Mouse (Mus musculus) fibroblast of lung, adult 2 months (primary cell): ENCODE measurements around the gene Plcb4.
"Not testable (repeated sequence)": the region's sequence is repeated elsewhere in the genome, so short reads cannot be mapped to it uniquely, and the experiment has no call there.

ENCODE experiments used
- DNase-seq: peaks from one replicate; pipeline ENCODE4 v3.0.0-alpha.2; 2011; ENCODE audit warnings: low read depth

Gene Plcb4

GRCm38 (mm10) chr2:135891097-135891496 is 232.3 kb downstream of the Plcb4 start:
- DNase-seq, result no peak

DNA sequence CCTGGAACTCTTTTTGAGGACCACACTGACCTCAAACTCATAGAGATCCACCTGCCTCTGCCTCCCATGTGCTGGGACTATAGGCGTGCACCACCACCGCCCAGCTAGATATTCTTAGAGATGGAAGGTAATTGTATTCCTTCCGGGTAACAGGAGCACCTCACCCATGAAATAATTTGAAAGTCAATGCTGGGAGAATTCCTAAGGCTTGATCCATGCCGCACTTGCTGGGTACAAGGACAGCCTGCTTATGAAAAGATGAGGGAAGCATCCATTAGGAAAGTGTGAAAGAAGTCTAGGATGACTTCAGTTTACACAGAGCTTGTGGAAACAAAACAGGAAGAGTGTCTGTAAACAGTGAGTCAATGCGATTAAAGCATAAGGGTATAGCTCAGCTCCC is 232.9 kb downstream of the Plcb4 start:
- DNase-seq, result no peak

DNA sequence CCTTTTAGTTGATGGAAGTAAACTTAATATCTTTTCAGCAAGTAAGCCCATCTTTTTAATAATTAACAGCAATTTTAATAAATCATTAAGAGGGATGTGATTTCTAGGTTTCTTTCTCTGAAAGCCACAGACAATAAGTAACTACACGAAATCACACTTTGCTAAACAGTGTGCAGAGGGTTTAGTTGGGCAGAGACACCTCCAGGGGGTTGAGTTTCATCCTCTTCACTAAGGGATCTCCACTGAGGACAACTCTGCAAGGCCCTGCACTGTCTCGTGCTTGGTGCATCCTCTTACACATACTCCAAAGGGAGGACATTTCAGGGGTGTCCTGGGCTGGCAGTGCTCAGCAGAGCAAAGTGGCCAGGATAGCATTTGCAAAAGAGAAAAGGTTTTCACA is 235.8 kb downstream of the Plcb4 start:
- DNase-seq, result no peak

GRCm38 (mm10) chr2:135898025-135898424 is 239.2 kb downstream of the Plcb4 start:
- no peak for DNase-seq

DNA sequence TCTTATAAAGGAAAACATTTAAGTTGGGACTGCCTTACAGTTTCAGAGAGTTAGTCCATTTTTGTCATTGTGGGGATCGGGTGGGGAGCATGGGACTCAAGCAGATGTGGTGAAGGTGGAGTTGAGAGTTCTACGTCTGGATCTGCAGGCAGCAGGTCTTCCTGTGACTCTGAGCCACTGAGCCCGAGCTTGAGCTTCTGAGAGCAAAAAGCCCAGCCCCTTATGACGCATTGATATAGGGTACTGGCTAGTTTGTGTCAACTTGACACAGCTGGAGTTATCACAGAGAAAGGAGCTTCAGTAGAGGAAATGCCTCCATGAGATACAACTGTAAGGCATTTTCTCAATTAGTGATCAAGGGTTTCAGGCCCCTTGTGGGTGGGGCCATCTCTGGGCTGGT is 241.1 kb downstream of the Plcb4 start:
- not testable (repeated sequence) for DNase-seq

GRCm38 (mm10) chr2:135901015-135901414 is 242.2 kb downstream of the Plcb4 start:
- DNase-seq, result no peak

DNA sequence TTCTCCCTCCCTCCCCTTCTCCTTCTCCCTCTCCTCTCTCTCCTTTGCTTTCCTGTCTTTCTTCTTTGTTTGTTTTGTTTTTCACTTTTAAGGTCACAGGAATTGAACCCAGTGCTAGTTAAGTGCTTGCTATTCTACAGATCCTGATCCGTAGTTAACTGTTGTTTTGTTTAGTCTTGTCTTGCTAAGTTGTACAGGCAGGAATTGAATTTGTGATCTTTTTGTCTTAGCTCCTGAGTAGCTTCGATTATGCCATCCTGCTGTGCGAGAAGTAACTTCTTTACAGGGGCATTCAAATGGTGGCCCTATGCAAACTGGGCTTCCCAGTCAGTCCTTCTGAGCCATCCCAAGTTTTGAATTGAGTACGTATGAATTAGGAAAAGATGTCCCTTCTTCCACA is 245.5 kb downstream of the Plcb4 start:
- no peak for DNase-seq

- DNase-seq, result no peak
Measured at GRCm38 (mm10) chr2:135904791-135905190, 246.0 kb downstream of the Plcb4 start.

GRCm38 (mm10) chr2:135914343-135915261 is 255.8 kb downstream of the Plcb4 start:
- peak; percentile 49 for DNase-seq

GRCm38 (mm10) chr2:135915928-135916327 is 257.1 kb downstream of the Plcb4 start:
- no peak for DNase-seq

GRCm38 (mm10) chr2:135917000-135917399 is 258.2 kb downstream of the Plcb4 start:
- DNase-seq, result no peak

GRCm38 (mm10) chr2:135918116-135918515 is 259.3 kb downstream of the Plcb4 start:
- no peak for DNase-seq

- no peak for DNase-seq
Measured at GRCm38 (mm10) chr2:135919641-135920040, 260.8 kb downstream of the Plcb4 start.

DNA sequence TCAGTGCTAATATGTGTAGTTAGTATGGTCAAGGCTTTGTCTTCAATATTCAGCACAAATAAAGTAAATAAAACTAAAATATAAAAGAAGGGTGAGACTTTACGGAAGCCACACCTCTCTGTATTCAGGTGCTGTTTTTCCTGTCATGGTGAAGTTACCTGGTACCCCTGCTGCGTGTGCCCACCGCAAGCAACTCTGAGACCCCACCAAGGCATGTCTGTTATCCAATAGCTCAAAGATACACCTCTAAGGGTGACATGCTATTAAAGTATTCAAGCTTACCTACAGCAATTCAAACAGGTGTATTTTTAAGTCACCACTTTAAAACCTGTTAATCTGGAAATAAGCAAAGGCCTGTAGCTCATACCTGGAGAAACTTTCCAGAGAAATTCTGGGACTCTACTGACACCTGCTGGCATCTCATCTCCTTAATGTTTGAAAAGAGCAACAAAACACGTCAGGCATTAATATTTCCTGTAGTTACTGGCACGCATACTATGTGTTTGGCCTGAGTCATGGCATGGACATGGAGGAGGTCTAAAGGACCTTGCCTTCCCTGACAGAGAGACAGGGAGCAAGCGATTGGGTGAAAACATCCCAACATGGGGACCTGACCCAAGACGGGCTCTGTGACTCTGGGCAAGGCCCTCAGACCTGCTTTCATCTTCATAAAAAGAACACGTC is 268.0 kb downstream of the Plcb4 start:
- DNase-seq, result peak; percentile 59

GRCm38 (mm10) chr2:135929021-135929720 is 270.4 kb downstream of the Plcb4 start:
- no peak for DNase-seq

DNA sequence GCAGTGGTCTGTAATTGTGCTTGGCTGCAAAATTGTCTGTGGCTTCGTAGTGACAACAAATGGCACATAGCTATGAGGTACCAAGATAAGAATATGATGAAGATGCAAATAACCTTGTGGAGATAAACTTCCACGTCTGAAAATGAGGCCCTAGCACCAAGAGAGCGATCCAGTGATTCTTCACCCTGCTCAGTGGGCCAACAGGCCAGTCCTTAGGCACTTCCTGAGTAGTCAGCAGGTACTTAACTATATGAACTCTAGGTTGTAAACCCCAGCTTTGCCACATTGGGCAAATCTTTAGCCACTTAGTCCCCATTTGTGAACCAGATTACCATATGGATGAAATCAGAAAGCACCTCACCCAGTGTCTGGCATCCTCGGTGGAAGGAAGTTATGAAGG is 271.9 kb downstream of the Plcb4 start:
- no peak for DNase-seq

GRCm38 (mm10) chr2:135932569-135932968 is 273.8 kb downstream of the Plcb4 start:
- no peak for DNase-seq

DNA sequence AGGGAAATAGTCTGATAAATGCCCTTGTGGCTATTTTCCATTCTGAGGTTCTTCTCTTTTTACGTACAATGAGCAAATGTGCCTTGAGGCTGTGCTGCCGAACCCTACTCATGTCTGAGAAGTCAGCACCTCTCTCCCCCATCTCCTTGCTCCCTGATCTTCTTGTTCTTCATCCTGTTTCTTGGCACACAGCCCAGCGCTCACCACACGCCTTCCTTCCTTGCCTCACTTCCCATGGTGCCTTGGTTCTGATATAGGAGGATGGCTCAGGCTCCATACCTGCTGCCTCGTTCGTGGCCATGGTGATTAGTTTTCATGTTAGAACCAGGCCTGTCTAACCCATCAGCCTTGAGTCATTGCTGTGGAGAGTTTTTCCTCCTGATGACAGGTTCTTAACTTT is 277.6 kb downstream of the Plcb4 start:
- DNase-seq, result no peak

- DNase-seq, result no peak
Measured at GRCm38 (mm10) chr2:135937646-135938045, 278.8 kb downstream of the Plcb4 start.

GRCm38 (mm10) chr2:135939933-135940332 is 281.1 kb downstream of the Plcb4 start:
- no peak for DNase-seq

- DNase-seq, result no peak
Measured at GRCm38 (mm10) chr2:135947839-135948238, 289.0 kb downstream of the Plcb4 start.

GRCm38 (mm10) chr2:135954760-135955548 is 296.1 kb downstream of the Plcb4 start:
- no peak for DNase-seq
